Mouse (Mus musculus): Measurements from ENCODE around the gene Hist1h3h.

Gene Hist1h3h

GRCm38 (mm10) chr13:21727948-21728572, 10.6 kb downstream of the Hist1h3h start:
- DNase-seq (ENCODE audit: low spot score in 2 of 2) = no peak

- no peak for DNase-seq (ENCODE audit: low spot score in 2 of 2)
Measured at GRCm38 (mm10) chr13:21729544-21729943, 12.1 kb downstream of the Hist1h3h start.

DNA sequence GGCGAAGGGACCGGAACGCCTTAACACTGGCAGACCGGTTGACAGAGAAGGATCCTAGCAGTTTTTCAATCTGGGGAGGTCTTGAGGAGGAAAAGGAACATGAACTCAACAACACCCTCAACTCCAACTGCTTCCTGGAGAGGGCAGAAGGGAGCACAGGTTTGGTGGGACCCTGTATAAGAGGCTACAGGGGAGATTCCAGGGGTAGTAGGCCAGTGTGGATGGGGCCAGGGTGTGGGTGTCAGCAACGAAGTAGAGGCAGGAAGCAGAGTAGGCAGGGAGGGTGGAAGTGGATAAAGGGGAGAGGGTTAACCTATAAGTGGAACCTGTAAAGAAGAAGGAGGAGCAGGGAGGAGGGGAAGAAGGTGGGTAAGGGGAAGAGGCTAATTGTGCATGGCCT, 16.0 kb downstream of the Hist1h3h start:
- DNase-seq (ENCODE audit: low spot score in 2 of 2) = no peak

GRCm38 (mm10) chr13:21734010-21734905, 16.8 kb downstream of the Hist1h3h start:
- peak; percentile 57 to 84 for DNase-seq (ENCODE audit: low spot score in 2 of 2)

DNA sequence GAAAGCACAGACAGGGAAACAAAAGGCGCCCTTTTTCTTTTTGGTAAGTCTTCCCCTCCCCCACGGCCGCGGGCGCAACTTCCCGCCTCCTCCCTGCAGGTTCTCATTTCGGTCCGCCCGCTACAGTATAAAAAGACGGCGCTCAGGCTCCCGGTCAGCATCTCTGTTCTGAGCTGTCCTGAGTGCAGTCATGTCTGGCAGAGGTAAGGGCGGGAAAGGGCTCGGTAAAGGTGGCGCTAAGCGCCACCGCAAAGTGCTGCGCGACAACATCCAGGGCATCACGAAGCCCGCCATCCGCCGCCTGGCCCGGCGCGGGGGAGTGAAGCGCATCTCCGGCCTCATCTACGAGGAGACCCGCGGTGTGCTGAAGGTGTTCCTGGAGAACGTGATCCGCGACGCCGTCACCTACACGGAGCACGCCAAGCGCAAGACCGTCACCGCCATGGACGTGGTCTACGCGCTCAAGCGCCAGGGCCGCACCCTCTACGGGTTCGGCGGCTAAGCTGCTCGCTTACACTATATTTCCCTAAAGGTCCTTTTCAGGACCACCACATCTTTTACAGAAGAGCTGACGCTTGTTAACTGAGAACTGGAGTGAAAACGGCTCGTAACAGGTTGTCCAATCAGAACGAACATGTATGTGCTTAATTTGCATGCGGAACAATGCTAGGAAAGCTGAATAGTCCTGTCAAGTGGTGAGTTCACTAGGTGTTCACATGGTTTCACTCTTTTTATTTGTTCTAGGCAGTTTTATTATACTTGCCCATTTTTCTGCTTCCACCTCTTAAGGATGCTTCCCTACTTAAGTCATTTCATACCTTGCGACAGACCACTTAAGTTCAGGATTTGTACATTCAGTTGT, 17.7 kb downstream of the Hist1h3h start, which contains the start of gene Hist1h4j:
Gene Hist1h4j, plus strand, starts transcription at position 159 of the 862 bp plus-strand sequence.
- peak; percentile 73 to 80 for DNase-seq (ENCODE audit: low spot score in 2 of 2)

DNA sequence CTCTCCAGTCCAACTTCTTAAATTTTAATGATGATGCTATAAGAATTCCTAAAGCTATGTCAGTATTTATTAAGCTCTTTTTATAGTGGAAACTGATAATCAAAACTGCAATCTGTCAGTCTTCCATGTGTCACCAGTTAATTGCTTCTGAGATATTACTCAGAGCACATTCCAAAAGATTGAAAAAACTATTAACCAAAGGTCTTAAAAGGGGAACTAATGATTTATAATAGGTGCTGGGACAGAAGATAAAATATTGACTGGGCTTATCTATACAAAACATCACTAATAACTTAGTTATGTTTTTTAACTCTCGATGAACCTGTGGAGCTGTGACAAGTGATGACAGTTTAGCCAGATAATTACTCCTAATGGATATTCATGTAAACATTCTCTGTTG, 27.5 kb downstream of the Hist1h3h start:
- no peak for DNase-seq (ENCODE audit: low spot score in 2 of 2)

DNA sequence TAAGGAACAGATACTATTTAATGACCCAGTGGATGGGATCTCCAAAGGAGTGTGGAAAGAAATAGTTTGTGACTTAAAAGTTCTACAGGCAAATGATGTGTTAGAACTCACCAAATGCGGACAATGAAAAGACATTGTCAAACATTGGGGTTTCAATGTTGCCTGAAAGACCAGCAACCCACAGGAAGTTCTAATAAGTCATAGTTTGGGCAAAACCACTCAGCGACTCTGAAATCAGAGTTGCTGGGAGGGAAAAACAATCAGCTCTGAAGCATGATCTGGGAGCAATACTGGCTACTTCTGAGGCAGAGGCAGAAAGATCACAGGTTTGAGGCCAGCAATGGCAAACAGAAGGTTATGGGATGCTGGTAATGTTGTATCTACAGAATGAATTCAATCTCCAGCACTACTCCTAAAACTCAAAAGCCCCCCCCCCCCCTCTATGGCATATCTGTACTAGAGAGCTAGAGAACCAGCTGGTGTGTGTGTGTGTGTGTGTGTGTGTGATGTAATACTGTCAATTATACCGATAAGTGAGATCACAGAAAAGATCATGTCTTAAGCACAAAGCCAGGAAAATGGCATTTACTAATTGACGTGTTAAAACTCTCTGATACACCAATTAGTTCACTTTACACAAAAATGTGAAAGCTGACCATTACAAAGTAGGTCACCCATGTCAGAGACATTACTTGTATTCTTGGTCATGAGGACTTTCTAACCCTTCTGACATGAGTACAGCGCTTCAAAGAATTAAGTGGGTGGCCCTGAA, 32.1 kb downstream of the Hist1h3h start:
- DNase-seq (ENCODE audit: low spot score in 2 of 2) = no peak

GRCm38 (mm10) chr13:21750159-21751017, 32.9 kb downstream of the Hist1h3h start, which contains the start of gene Hist1h4k:
Gene Hist1h4k (minus strand): TSS chr13:21750505.
- DNase-seq (ENCODE audit: low spot score in 2 of 2) = peak; percentile 91 to 95

DNA sequence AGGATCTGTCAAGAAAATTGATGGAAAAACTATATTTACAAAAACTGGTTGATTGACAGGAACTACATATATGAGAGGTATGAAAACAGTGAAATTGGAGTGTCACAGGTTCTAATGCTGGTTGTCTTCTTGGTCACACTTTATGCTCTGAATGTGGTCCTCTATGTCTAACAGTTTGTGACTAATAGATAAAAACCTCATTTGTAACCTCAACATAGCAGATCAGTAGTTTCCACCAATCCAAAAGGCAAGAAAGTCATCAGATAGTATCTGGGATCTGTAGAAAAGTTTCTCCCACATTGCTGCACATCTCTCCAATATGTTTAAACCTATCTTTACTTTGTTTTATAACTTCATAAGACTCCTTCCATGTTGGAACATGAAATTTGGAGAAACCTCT, 34.0 kb downstream of the Hist1h3h start:
- DNase-seq (ENCODE audit: low spot score in 2 of 2) = no peak

GRCm38 (mm10) chr13:21751827-21752226, 34.4 kb downstream of the Hist1h3h start:
- DNase-seq (ENCODE audit: low spot score in 2 of 2) = no peak

DNA sequence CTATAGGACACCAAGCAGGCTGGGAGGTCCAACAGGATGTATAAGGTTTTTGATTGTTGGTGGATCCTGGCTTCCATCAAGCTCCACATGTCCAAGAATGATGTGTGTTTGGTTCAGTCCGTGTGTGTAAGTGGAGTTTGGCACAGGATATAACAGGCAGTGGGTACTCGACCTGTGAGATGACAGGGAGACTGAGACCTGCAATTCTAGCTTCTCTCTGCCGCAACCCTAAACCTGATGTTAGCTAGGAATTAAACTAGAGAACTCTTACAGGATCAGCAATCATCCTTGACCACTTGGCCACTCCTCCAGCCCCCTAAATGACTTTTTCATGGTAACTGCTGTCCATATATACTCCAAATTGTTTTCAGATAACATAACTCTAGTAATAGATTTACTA, 34.9 kb downstream of the Hist1h3h start:
- no peak for DNase-seq (ENCODE audit: low spot score in 2 of 2)

- DNase-seq (ENCODE audit: low spot score in 2 of 2) = no peak
Measured at GRCm38 (mm10) chr13:21753051-21753523, 35.6 kb downstream of the Hist1h3h start.

- DNase-seq (ENCODE audit: low spot score in 2 of 2) = peak; percentile 70 to 89
Measured at GRCm38 (mm10) chr13:21753524-21754285, 36.2 kb downstream of the Hist1h3h start, which contains the start of the genes Hist1h2ak and Hist1h2bn. Gene Hist1h2ak (minus strand): TSS chr13:21753827. Gene Hist1h2bn (plus strand): TSS chr13:21754123.

DNA sequence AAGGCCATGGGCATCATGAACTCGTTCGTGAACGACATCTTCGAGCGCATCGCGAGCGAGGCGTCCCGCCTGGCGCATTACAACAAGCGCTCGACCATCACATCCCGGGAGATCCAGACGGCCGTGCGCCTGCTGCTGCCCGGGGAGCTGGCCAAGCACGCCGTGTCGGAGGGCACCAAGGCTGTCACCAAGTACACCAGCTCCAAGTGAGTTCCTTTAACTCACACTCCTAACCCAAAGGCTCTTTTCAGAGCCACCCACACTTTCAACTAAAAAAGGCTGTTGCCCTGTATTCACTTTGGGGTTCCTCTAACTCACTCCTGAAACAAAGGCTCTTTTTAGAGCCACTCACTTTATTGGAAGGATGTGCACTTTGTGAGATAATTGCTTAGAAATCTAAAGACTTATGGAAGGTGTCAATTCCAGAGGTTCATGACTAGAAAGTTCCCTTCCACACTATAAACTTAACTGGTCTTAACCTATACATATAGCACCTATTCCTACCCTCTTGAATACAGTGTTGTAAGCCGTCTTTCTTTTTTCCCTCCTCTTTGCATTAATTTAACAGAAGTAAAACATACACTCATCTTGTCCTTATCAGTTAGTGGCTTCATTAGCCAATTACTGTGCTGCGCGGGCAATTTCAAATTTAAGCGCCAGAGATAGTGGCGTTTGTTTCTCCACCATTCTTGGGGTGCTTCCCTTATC, 37.0 kb downstream of the Hist1h3h start:
- DNase-seq (ENCODE audit: low spot score in 2 of 2) = peak; percentile 12 to 33

- DNase-seq (ENCODE audit: low spot score in 2 of 2) = no peak
Measured at GRCm38 (mm10) chr13:21755707-21756106, 38.2 kb downstream of the Hist1h3h start.

Data from frontal cortex, postnatal 36 days (tissue).